8 mouse cellular contexts compared by ENCODE assay signal in the genomic region with DNA sequence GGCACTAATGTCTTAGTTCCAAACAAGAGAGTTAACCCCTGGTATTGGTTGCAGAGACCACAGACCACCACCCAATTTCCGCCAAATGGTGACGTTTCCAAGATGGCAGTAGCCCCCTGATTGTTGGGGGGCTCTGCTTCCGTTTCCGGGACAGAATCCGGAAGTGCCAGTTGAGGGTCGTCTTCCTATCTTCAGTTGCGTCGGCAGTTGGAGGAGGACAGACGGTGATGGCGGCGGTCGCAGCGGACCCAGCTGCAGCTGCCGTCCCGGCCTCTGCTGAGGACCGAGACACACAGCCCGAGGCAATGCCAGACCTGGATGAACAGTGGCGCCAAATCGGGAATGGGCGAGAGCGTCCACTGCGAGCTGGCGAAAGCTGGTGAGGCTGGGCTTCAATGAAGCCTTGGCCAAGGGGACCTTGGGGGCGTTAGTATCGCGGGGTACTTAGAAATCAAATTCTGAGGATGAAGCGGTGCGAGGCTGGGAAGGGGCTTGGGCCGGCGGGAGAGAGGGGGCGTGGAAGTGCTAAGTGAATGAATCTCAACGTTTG. TPM values are rescaled to one million over a fixed set of nuclear protein-coding genes. Genes with fewer than 3 reads are reported as not detected.
DNase-seq lines count a peak whose midpoint lies in the region; ATAC-seq lines count a peak whose summit lies in the region.

A gene (plus strand): TSS at position 166 of the 550 bp plus-strand sequence.

- H3K4me3 ChIP-seq in liver, embryonic 11.5 days (ENCODE audit: low read depth, low read length) = peak within 1 kb of the TSS; percentile 65
- H3K4me3 ChIP-seq in neural tube, embryonic 13.5 days = peak within 1 kb of the TSS; percentile 65

- H3K4me2 ChIP-seq in liver, embryonic 11.5 days = peak within 1 kb of the TSS; percentile 62
- H3K4me2 ChIP-seq in neural tube, embryonic 13.5 days = peak within 1 kb of the TSS; percentile 54

- peak within 1 kb of the TSS; percentile 89 for H3K27ac ChIP-seq in liver, embryonic 11.5 days (ENCODE audit: low read depth, low read length)
- peak within 1 kb of the TSS; percentile 90 for H3K27ac ChIP-seq in neural tube, embryonic 13.5 days (replicated peaks)

- H3K36me3 ChIP-seq in liver, embryonic 11.5 days (ENCODE audit: control insufficient read depth, insufficient read depth, low read length) = no peaks in the 10 kb centered on the region; the same call in 1 of the 2 replicates
- H3K36me3 ChIP-seq in neural tube, embryonic 13.5 days = peaks cover 9% of the 10 kb centered on the region; the same call in 1 of the 2 replicates

- no peaks in the 10 kb centered on the region for H3K9me3 ChIP-seq in liver, embryonic 11.5 days (ENCODE audit: control insufficient read depth, low read length)
- H3K9me3 ChIP-seq in neural tube, embryonic 13.5 days = no peaks in the 10 kb centered on the region

- H3K4me1 ChIP-seq in liver, embryonic 11.5 days (replicated peaks; ENCODE audit: control insufficient read depth, insufficient read depth, low read length) = no peaks in the 10 kb centered on the region; the same call in 1 of the 2 replicates
- H3K4me1 ChIP-seq in neural tube, embryonic 13.5 days (replicated peaks) = no peaks in the 10 kb centered on the region

- peak; percentile 38 for ATAC-seq in liver, embryonic 11.5 days (replicated peaks; ENCODE audit: low FRiP score)
- ATAC-seq in neural tube, embryonic 13.5 days (ENCODE audit: low read depth) = peak; percentile 89

- DNase-seq in ovary, postnatal 14 days (ENCODE audit: low spot score) = peak; percentile 18
- no peak for DNase-seq in ovary, adult 18-20 months (ENCODE audit: low spot score)
- DNase-seq in cerebellum, postnatal 14 days = peak; percentile 64
- DNase-seq in frontal cortex, postnatal 14 days (ENCODE audit: low spot score in 2 of 2) = peak; percentile 32 to 37
- peak; percentile 59 for DNase-seq in kidney, postnatal 10 days
- DNase-seq in liver, embryonic 11.5 days (ENCODE audit: low spot score) = peak; percentile 43
- peak; percentile 30 to 49 for DNase-seq in thymus, postnatal 36 days

- H3K27me3 ChIP-seq in liver, embryonic 11.5 days (replicated peaks; ENCODE audit: control insufficient read depth, insufficient read depth, low read length) = no peaks in the 10 kb centered on the region
- H3K27me3 ChIP-seq in neural tube, embryonic 13.5 days = no peaks in the 10 kb centered on the region

- H3K9ac ChIP-seq in liver, embryonic 11.5 days (ENCODE audit: low read depth, low read length) = peak within 1 kb of the TSS; percentile 68
- peak within 1 kb of the TSS; percentile 77 for H3K9ac ChIP-seq in neural tube, embryonic 13.5 days

- WGBS in liver, embryonic 11.5 days = 11% methylated on average over 32 of the region's 32 CpGs
- 18% methylated on average over 32 of the region's 32 CpGs for WGBS in neural tube, embryonic 13.5 days

RNA-seq across cellular contexts. Expression of the gene that starts here (rescaled TPM):
- polyA plus RNA-seq in liver, embryonic 11.5 days (2014; fragmentation: Nextera tagmentation; extraction: Ambion mirVana) = 33.0 and 36.3 TPM in 2 replicates
- polyA plus RNA-seq in neural tube, embryonic 13.5 days (2015; fragmentation: Nextera tagmentation; extraction: Ambion mirVana) = 91.5 and 94.7 TPM in 2 replicates
